Mouse (Mus musculus) hindbrain, embryonic 16.5 days (tissue): ENCODE data around the gene Il12rb1. TPM values are rescaled to one million over a fixed set of nuclear protein-coding genes. Genes with fewer than 3 reads are reported as not detected.

Experiments used
- ATAC-seq: fragments of 200-750 bp; cut with Nextera tagmentation; 2 replicates; pipeline ENCODE4 v1.8.0; 2017; ENCODE audit warnings: moderate TSS enrichment, moderate library complexity
- H3K27ac ChIP-seq: fragments of 300-500 bp; sonication (generic); 2 replicates; pipeline ENCODE4 v1.5.1; 2014; ENCODE audit warnings: low read depth, mild to moderate bottlenecking, control low read depth, low read length, moderate library complexity
- H3K27me3 ChIP-seq: fragments of 300-500 bp; sonication (generic); replicated peaks from 2 replicates; pipeline ENCODE4 v1.6.1; 2014; ENCODE audit warnings: low read length; ENCODE audit not compliant: control insufficient read depth, insufficient read depth
- H3K36me3 ChIP-seq: fragments of 300-500 bp; sonication (generic); 2 replicates; pipeline ENCODE4 v1.6.1; 2014; ENCODE audit warnings: mild to moderate bottlenecking, low read length, moderate library complexity, mixed read lengths; ENCODE audit not compliant: control insufficient read depth, insufficient read depth
- H3K4me1 ChIP-seq: fragments of 300-500 bp; sonication (generic); 2 replicates; pipeline ENCODE4 v1.6.1; 2014; ENCODE audit warnings: low read depth, low read length; ENCODE audit not compliant: control insufficient read depth, insufficient read depth
- H3K4me2 ChIP-seq: fragments of 300-500 bp; sonication (generic); 2 replicates; pipeline ENCODE4 v1.6.1; 2014; ENCODE audit warnings: mild to moderate bottlenecking, low read length, control low read depth, moderate library complexity
- H3K4me3 ChIP-seq: fragments of 300-500 bp; sonication (generic); 2 replicates; pipeline ENCODE4 v1.5.1; 2014; ENCODE audit warnings: mild to moderate bottlenecking, low read length, control low read depth, moderate library complexity
- H3K9ac ChIP-seq: fragments of 300-500 bp; sonication (generic); 2 replicates; pipeline ENCODE4 v1.6.1; 2014; ENCODE audit warnings: low read depth, mild to moderate bottlenecking, control low read depth, low read length, moderate library complexity
- H3K9me3 ChIP-seq: fragments of 300-500 bp; sonication (generic); 2 replicates; pipeline ENCODE4 v1.6.1; 2014; ENCODE audit warnings: mild to moderate bottlenecking, low read length, moderate library complexity; ENCODE audit not compliant: control insufficient read depth
- WGBS: fragments of 180-500 bp; shearing (Covaris S2); extraction: QIAGEN DNeasy Blood & Tissue Kit; methylation state at CpG from one replicate; pipeline ENCODE4 v1.1.7; 2014; 5-methylcytosine and 5-hydroxymethylcytosine counted together
- microRNA-seq: library from miRNA; unstranded; fragments of <30 nt; microRNA quantifications from one replicate; pipeline ENCODE4, GENCODE M21; 2017
- polyA plus RNA-seq: library from polyadenylated mRNA; unstranded; fragments of >200 nt; fragmentation: Nextera tagmentation; extraction: Ambion mirVana; gene quantifications from 2 replicates; pipeline ENCODE4 v1.2.1, GENCODE M21; 2015

Il12rb1 gene
- polyA plus RNA-seq, 1 experiment from 2014 or later, result 0.14 TPM

- 0 out of 2 replicates have a peak overlapping the region, but pooled peaks have one; percentile 0 for H3K4me2 ChIP-seq
- peak overlapping the region; percentile 44; the same call in 1 of the 2 replicates for H3K9ac ChIP-seq
- H3K4me1 ChIP-seq, result peaks cover 42% of the 10 kb centered on the region
- H3K9me3 ChIP-seq, result no peaks in the 10 kb centered on the region
- H3K27ac ChIP-seq, result peak overlapping the region; percentile 10
- 0 out of 2 replicates have a peak, but pooled peaks cover 2% of the 10 kb centered on the region for H3K36me3 ChIP-seq
- H3K4me3 ChIP-seq, result no peak overlapping the region
- no peak for ATAC-seq
- no peaks in the 10 kb centered on the region for H3K27me3 ChIP-seq
- 12% methylated on average over 40 of the region's 40 CpGs for WGBS
These were observed 60.4 kb downstream of the Il12rb1 start for GRCm38 (mm10) chr8:70868559-70869198.

- no peaks in the 10 kb centered on the region for H3K9me3 ChIP-seq
- 42% methylated on average over 5 of the region's 5 CpGs for WGBS
- peaks cover 37% of the 10 kb centered on the region for H3K4me1 ChIP-seq
These were observed 60.9 kb downstream of the Il12rb1 start for GRCm38 (mm10) chr8:70869199-70869571.

GRCm38 (mm10) chr8:70869601-70870041 lies 61.4 kb downstream of the Il12rb1 start:
- Histone ChIP-seq H3K27ac (peak overlapping the region; percentile 10), H3K9me3 (no peaks in the 10 kb centered on the region), H3K4me1 (peaks cover 32% of the 10 kb centered on the region), H3K36me3 (0 out of 2 replicates have a peak, but pooled peaks cover 2% of the 10 kb centered on the region), H3K4me3 (no peak overlapping the region), H3K4me2 (no peak overlapping the region), H3K9ac (peak overlapping the region; percentile 44; the same call in 1 of the 2 replicates), H3K27me3 (no peaks in the 10 kb centered on the region)
- 0 out of 2 replicates have a peak, but pooled peaks have one; percentile 7 for ATAC-seq
- 46% methylated on average over 16 of the region's 16 CpGs for WGBS

More at GRCm38 (mm10) chr8:70869199-70869571, 60.9 kb downstream of the Il12rb1 start:
- H3K36me3 ChIP-seq, result 0 out of 2 replicates have a peak, but pooled peaks cover 2% of the 10 kb centered on the region
- H3K4me2 ChIP-seq, result no peak overlapping the region
- no peak overlapping the region for H3K4me3 ChIP-seq
- ATAC-seq, result no peak
- H3K27me3 ChIP-seq, result no peaks in the 10 kb centered on the region
- H3K27ac ChIP-seq, result peak overlapping the region; percentile 10
- peak overlapping the region; percentile 44; the same call in 1 of the 2 replicates for H3K9ac ChIP-seq

Small RNA genes within 50 kb of the gene (microRNA-seq; reads per million reads assigned to microRNA genes)
- 0.62 reads per million for gene Mir7240

Other genes with a start within 250 kb of the Il12rb1 start
- 150 and 164 TPM in 2 replicates for gene Isyna1, start 214.1 kb upstream of the Il12rb1 start, polyA plus RNA-seq
- gene Ssbp4, start 199.6 kb upstream of the Il12rb1 start, polyA plus RNA-seq, result 148 and 157 TPM in 2 replicates
- gene Lrrc25, start 192.3 kb upstream of the Il12rb1 start, polyA plus RNA-seq, result 1.1 and 1.6 TPM in 2 replicates
- 0.11 and 0.48 TPM in 2 replicates for gene Gdf15, start 176.0 kb upstream of the Il12rb1 start, polyA plus RNA-seq
- gene Pgpep1, start 148.1 kb upstream of the Il12rb1 start, polyA plus RNA-seq, result 78.3 and 87.6 TPM in 2 replicates
- gene Lsm4, start 135.2 kb upstream of the Il12rb1 start, polyA plus RNA-seq, result 168 and 169 TPM in 2 replicates
- gene Jund, start 109.5 kb upstream of the Il12rb1 start, polyA plus RNA-seq, result 60.0 and 69.0 TPM in 2 replicates
- 0.10 TPM in 1 of 2 replicates, not detected in the other for gene Iqcn, start 105.0 kb upstream of the Il12rb1 start, polyA plus RNA-seq
- gene Gm3336, start 89.9 kb upstream of the Il12rb1 start, polyA plus RNA-seq, result 0.19 TPM in 1 of 2 replicates, not detected in the other
- gene Pde4c, start 84.7 kb upstream of the Il12rb1 start, polyA plus RNA-seq, result 0.19 and 0.42 TPM in 2 replicates
- 622 and 635 TPM in 2 replicates for gene Rab3a, start 53.8 kb upstream of the Il12rb1 start, polyA plus RNA-seq
- 48.6 and 49.9 TPM in 2 replicates for gene Mpv17l2, start 47.5 kb upstream of the Il12rb1 start, polyA plus RNA-seq
- gene Pik3r2, start 31.7 kb upstream of the Il12rb1 start, polyA plus RNA-seq, result 115 and 118 TPM in 2 replicates
- 21.9 and 23.9 TPM in 2 replicates for gene Mast3, start 3.4 kb upstream of the Il12rb1 start, polyA plus RNA-seq
- 6.8 and 7.9 TPM in 2 replicates for gene Arrdc2, start 31.3 kb downstream of the Il12rb1 start, polyA plus RNA-seq
- 16.3 and 18.5 TPM in 2 replicates for gene Kcnn1, start 54.8 kb downstream of the Il12rb1 start, polyA plus RNA-seq
- gene Ccdc124, start 65.5 kb downstream of the Il12rb1 start, polyA plus RNA-seq, result 168 and 190 TPM in 2 replicates
- 2.4 and 3.1 TPM in 2 replicates for gene Slc5a5, start 84.3 kb downstream of the Il12rb1 start, polyA plus RNA-seq
- 1,821 and 2,018 TPM in 2 replicates for gene Rpl18a, start 89.0 kb downstream of the Il12rb1 start, polyA plus RNA-seq
- gene Map1s, start 97.5 kb downstream of the Il12rb1 start, polyA plus RNA-seq, result 57.8 and 71.4 TPM in 2 replicates